Mouse (Mus musculus) urinary bladder, postnatal 25 days (tissue): ENCODE results near the gene Aftph.
A peak's percentile ranks its signal among the peaks of the same experiment; 100 is the strongest.

Source experiments
- DNase-seq: peaks from one replicate; pipeline ENCODE4 v3.0.0; 2022; ENCODE audit warnings: low spot score

The Aftph gene

DNA sequence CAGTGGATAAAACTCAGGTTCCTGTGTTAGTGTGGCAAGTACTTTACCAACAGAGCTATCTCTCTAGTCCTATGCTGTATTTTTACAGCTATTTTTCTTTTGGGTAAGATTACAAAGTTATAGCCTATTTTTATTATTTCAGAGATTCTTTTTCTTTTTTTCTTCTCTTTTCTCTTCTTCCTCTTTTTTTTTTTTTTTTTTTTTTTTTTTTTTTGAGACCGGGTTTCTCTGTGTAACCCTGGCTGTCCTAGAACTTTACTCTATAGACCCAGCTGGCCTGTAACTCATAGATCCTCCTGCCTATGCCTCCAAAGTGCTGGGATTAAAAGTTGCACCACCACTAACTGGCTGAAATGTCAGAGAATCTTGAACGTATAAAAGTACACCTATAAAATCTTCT lies 13.3 kb downstream of the Aftph start:
- no peak for DNase-seq

- DNase-seq = no peak
These were observed 17.8 kb downstream of the Aftph start for GRCm38 (mm10) chr11:20723572-20723971.

GRCm38 (mm10) chr11:20712068-20712671 lies 29.2 kb downstream of the Aftph start:
- no peak for DNase-seq

- peak; percentile 44 for DNase-seq
These were observed 50.4 kb downstream of the Aftph start for GRCm38 (mm10) chr11:20691000-20691399.

DNA sequence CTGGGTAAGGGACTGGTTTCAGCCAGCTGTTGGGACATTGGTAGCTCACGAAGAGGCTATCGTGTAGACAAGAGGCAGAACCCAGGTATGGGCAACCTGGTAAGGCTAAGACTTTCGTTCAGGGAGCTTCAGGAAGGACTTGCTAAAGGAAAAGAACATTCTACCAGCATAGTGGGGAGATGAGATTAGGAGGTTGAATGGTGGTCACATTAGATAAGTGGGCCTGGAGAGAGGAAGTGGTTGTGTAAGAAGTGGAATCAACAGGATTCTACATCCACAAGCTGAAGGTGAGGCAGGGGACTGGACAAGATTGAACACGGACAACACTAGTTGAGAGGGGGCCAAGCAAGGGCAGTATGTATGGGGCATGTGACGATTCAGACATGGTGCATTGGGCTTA lies 59.7 kb downstream of the Aftph start:
- DNase-seq = no peak

- DNase-seq = no peak
These were observed 60.6 kb downstream of the Aftph start for GRCm38 (mm10) chr11:20680781-20681180.

DNA sequence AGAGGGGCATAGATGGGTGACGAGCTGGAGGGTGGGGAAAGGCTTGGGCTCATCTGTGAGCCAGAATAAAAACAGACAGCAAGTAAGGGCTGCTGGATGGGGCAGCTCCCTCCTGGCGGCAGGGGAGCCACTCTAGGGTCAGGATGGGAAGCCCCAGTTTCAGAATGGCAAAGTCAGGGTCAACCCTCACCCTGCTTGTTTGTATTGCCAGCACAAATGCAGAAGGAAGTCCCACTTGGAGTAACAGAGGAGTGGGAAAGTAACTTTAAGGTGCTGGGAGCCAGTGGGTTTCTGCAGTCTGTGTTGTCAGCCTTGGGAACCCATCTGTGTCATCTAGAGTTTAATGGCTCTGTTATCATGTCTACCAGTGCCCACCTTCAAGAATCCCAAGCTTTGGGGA lies 62.0 kb downstream of the Aftph start:
- DNase-seq = no peak

- no peak for DNase-seq
These were observed 68.9 kb downstream of the Aftph start for GRCm38 (mm10) chr11:20672513-20672912.

DNA sequence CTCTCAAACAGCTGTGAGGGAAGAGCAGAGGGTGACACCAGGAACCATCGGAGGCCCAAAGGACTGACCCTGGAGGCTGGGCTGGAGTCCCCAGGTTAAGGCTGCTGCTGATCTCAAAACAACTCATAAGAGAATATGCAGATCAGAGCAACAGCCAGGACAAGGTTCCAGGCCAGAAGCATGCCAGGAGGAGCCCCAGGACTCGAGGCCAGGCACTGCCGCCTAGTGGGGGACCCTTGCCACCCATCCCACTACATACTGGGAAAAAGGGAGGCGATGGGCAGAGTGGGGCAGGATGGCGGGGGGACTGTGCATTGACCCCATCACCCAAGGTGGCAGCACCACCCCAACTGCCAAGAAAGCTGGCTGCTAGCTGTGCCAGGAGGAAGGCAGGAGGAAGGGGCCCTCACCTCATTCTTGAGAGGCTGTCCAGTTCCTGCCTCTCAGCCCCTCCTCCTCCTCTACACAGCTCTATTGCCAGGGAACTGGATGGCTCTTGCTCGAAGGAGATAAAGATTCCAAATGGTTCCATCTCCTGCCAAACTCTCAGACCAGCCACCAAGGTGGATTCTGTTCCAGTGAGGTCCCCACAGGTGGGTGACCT lies 69.5 kb downstream of the Aftph start:
- DNase-seq = no peak

- DNase-seq = no peak
These were observed 76.5 kb downstream of the Aftph start for GRCm38 (mm10) chr11:20664878-20665277.

- DNase-seq = no peak
These were observed 77.7 kb downstream of the Aftph start for GRCm38 (mm10) chr11:20663580-20664198.

DNA sequence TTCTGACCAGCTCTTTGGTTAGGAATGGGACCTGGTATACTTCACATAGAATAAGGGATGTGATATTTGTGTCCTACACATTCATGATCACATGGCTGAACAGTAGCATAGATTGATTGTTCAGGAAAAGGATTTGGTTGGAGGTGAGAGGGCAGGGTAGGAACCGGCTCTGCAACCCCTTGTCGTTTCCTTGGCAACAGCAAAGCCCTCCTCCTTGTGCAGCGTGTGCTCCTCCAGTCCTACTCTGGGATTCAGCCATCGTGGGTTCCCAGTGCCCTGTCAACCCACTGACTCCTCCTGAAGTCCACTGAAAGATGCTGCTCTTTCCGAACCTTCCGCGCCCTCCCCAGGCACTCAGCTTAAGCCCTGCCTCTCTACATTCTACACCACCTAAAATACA lies 78.6 kb downstream of the Aftph start:
- no peak for DNase-seq

DNA sequence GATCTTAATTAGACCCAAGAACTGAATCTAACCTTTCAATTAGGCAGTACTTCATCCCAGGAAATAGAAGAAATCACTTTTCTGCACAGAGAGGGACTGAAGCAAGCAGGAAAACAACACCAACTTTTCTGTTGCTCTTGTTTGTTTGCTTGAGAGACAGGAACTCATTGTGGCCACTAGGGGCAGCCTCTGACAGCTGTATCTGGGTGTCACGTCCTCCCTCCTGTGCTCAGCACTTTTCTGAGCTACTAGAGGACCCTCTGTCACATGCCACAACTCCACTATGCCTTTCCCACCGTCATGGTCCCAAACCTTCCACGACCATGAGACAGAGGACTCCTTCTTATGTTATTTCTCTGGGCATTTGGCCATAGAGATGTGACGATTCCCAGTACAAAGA lies 79.7 kb downstream of the Aftph start:
- DNase-seq = no peak

DNA sequence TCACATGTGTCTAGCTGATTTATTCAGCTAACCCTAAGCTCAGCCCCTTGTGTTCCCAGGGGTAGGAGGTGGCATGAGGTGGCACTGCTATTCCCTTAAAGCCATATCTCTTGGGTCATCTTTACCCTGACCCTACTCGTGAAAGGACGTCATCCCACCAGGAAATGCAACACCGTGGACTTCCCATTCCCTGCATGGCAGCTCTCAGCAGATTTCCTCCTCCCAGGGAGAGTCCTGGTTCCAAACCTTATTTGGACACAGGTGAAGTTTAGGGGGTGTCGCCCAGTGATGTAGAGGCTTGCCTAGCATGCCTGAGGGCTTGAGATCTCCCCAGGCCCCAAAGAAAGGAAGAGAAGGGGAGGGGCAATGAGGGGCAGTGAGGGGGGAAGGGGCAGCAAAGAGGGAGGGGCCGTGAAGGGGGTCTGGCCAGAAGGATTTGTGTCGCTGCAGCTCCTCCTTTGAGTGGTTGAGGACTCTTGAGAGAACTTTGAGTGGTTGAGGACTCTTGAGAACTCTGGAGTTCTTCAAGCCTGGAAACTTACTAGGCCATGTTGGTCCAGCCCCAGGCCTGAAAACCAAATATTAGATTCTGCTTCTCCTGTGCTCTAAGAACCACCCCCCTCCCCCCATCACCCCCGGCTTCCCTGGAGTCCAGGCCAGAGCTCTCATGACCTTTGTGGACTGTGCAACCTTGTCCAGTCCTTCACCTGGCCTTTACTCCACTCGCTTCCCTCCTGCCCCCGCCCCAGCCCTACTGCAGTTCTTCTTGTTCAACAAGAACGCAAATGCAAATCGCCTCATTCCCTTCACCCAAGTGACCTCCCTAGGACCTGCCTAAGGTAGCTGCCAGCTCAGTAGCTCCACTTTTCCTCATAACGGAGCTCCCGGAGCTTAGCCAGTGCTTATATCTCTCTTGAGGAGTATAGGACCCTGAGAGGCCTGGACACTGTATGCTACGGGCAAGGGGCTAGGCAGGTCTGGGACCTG lies 81.0 kb downstream of the Aftph start:
- no peak for DNase-seq

- DNase-seq = no peak
These were observed 82.3 kb downstream of the Aftph start for GRCm38 (mm10) chr11:20659094-20659493.

GRCm38 (mm10) chr11:20656711-20657057 lies 84.7 kb downstream of the Aftph start:
- DNase-seq = no peak

DNA sequence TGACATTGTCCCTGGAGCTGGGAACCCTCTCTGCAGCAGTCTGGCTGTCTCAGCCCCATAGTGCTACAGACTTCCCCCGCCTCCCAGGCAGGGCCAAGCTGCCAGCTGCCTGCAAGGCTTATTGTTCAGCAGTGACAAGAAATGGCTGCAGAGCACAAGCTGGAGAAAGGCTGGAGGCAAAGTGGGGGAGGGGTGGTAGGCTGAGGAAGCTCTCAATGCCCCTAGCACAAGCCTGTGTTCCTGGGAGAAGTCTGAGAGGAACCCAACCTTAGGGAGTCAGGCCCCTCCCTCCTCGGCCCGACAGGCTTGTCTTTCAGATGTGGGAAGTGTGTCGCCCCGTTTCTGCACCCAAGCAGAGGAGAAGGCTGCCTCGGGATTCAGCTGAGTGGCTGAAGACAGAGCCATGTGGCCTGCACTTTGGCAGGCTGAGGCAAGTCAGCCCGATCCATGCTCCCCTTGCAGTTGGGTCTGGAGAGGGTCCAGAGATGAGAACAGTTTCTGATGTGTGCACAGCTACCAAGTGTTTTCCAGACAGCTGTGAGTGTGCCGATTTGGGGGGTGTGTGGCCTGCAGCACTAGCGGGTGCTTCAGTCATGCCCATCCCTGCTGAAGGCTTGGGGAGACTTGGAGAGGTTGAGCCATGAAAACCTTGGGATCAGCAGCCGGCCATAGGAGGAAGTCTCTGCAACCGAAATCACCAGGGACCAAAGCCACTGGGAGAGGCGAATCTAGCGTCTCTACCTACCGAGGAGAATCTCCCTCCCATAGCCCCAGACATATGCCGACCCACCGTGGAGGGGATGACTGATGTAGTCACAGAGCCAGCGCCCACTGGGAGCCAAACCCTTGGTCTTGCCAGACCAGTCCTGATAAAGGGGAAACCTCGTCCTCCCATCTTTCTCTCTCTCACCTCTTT lies 85.3 kb downstream of the Aftph start:
- DNase-seq = no peak

GRCm38 (mm10) chr11:20651166-20651565 lies 90.2 kb downstream of the Aftph start:
- DNase-seq = no peak

GRCm38 (mm10) chr11:20650006-20650639 lies 91.3 kb downstream of the Aftph start:
- DNase-seq = no peak

- no peak for DNase-seq
These were observed 91.9 kb downstream of the Aftph start for GRCm38 (mm10) chr11:20649477-20649876.
